Mouse (Mus musculus) mesoderm, embryonic 11.5 days (tissue): ENCODE measurements around the gene Nf1.

Experiments
- DNase-seq: peaks from one replicate; pipeline ENCODE4 v3.0.0-alpha.2; 2012; ENCODE audit warnings: low read depth, low spot score

Nf1 gene

DNA sequence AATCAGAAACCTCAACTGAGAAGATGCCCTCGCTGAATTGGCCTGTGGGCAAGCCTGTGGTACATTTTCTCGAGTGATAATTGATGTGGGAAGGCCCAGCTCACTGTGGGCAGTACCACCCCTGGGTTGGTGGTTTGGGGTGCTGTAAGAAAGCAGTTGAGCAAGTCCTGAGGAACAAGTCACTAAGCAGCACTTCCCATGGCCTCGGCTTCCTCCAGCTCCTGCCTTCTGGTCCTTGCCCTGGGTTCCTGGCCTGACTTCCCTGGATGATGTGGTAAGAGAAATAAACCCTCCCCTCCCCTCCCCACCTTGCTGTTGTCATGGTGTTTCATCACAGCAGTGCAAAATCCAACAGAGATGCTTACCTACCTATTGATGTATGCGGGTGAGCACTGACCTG is 11.4 kb upstream of the Nf1 start:
- no peak for DNase-seq

DNA sequence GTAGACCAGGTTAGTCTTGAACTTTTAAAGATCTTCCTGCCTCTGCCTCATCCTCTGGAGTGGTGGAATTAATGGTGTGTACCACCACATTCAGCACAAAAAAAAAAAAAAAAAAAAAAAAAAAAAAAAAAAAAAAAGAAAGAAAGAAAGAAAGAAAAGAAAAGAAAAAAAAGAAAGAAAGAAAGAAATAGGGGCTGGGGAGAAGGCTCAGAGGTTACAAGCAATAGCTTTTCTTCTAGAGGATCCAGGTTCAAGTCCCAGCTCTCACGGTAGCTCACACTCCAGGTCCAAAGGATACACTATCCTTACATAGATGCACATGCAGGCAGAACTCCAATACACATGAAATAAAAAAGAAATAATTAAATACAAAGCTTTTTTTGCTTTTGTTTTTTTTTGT is 9.9 kb upstream of the Nf1 start:
- DNase-seq: no peak

DNA sequence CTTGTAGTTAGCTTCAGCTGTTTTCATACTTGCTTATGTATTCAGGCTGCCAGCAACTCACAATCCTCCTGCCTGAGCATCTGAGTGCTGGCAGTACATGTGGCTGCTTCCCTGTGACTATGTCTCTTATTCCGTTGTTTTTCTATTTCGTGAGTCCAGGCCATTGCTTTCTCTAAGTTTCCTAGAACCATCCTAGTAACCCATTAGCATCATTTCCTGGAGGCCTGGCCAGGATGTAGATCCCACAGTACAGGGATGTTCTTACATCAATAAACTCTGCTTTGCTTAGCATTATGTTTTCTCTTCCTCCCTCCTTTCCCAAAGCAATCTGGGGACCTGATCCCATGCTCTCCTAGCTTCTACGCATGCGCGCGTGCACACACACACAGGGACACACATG is 4.4 kb upstream of the Nf1 start:
- no peak for DNase-seq

DNA sequence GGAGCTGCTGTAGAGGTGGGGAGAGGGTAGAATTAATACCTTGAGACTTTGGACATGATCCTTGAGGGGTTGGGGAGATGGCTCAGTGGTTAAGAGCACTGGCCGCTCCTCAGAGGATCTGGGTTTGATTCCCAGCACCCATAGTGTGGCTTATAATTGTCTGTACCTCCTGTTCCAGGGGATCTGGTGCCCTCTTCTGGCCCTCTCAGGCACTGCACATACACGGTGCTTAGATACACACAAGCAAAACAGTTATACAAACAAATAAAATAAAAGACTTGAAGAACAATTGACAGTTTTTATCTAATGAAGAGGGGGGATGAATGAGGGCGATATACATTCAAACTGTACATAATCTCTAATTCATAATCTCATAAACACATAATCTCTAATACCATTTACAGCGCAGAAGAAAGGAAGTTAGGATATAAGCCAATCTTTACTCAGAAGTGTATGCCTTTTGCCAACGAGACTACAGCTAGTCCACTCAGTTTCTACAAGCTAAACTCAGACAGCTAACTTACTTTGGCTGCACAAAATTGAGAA is 2.7 kb upstream of the Nf1 start:
- DNase-seq: no peak

DNA sequence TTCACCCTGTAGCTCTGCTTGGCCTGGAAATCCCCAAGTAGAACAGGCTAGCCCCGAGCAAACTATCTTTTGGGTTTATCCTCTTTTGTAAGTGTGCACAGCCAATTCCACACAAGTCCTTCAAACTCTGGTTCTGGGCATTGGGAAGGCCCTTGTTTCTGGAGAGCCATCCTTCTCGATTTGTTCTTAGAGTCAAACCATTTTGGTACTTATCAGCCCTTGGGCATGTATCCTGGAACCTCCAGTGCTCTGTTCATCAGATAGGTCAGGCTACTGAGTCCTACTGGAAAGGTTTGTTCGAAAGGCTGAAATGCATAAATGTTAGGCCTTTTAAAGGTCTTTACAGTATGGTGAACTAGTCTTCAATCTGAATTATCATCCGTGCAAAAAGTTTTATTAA is 872 bp upstream of the Nf1 start:
- no peak for DNase-seq

DNA sequence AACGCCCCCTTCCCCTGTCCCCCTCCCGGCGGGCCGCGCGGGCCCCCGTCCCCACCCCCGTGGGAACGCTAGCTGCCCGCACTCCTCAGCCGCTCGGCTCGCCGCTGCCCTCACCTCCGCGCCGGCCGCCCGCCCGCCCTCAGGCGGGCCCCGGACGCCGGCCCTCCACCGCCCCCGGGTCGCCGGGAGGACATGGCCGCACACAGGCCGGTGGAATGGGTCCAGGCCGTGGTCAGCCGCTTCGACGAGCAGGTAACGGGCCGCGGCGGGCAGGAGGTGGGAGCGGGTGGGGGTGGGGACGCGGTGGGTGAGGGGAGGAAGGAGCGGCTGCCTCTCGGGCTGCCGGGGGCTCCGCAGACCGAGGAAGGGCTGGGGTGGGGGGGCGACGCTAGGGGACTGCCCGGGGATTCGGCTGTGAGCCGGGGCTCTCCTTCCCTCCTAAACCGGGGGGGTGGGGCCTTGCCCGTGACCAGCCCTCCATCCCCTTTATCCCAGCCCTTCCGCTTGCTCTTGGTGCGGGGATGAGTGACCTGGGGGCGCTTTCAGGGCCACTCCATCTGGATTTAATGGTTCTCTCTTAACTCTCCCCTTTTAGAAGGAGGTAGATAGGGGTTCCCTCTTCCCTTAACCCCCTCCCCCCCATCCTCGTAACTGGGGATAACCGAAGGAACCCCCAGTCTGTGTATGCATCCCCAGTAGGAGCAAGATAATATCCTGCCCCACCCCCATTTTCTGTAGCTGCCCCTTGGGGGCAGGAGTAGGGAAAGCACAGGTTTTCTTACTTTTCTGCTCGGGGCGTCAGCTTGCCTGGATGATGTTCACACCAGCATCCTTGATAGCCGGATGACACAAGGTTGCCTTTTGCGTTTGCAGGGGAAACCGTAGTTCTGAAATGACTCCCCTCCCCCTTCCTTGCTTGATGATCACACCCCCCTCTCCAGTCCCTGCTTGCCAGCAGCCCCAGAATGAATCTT is 602 bp downstream of the Nf1 start:
- DNase-seq: peak; percentile 67

DNA sequence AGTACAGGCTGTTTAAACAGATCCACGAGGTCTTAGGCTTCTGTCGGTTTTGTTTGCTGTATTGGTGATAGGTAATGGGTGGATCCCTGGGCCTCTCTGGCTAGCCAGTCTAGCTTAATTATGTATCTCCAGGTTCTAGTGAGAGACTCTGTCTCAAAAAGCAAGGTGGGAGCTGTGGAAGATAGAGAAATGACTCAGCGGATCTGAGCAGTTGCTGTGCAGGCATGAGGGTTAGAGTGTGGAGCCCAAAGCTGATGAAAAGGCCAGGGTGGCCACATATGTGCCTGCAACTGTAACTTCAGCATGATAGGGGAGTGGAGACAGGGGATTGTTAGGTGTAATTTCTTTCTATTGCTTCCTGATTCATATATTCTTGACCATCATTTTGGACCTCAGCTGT is 17.5 kb downstream of the Nf1 start:
- no peak for DNase-seq

DNA sequence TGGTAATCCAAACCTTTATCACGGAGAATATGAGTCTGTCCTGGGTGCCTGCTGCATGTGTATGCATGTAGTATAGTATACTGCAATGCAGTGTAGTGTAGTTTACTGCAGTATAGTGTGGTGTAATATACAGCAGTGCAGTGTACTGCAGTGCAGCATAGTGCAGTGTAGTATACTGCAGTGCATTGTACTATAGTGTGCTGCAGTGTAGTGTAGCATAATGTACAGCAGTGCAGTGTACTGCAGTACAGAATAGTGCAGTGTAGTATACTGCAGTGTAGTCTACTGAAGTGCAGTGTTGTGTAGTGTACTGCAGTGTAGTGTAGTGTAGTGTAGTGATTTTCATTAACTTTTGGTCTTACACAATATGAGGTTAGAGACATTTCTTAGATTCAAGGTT is 17.9 kb downstream of the Nf1 start:
- DNase-seq: no peak

DNA sequence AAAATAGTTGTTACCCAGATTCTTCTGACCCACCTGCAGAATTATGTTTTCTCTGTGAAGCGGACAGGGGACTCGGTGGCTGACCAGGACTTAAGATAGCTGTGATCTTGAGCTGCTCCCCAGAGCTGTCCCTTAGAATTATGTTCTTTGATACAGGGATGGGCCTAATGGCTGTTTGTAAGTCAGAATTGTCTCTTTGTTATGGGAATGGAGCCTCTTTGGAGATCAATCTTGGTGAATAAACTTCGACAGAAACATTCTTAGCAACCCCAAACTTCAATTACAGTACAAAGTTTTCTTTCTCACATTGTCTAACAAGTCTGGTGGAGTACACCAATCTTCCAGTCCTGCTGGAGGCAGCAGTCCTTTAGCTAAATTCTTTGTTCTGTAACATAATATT is 25.5 kb downstream of the Nf1 start:
- DNase-seq: no peak

DNA sequence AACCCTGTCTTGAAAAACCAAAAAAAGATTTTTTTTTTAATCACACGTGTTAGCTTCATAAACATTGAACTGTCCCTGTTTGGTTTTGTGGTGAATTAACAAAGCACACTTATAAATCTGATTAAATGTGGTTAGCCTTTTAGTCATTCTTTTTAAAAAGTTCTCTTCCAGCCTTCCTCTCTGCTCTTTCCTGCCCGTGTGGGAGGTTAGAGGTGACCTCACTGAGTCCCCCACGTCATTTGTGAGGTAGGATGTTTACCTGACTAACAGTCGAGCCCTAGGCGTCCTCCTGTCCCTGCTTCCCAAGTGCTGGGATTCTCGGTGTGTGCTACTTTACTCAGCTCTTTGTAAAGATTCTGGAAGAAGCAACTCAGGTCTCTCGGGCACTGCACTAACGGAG is 26.8 kb downstream of the Nf1 start:
- no peak for DNase-seq

DNA sequence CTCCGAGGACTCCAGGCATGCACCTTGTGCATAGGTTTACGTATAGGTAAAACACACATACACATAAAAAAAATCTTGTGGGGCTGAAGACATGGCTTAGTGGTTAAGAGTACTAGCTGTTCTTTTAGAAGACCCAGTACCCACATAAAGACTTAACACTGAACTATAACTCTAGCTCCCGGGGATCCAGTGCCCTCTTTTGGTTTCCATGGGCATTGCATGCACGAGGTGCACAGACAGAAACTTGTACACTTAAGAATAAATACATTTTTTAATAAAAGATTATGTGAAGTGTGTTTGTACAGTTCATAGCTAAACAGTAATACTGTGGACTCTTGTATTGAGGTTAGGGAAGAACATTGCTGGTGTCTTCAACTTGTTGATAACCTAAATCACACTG is 33.5 kb downstream of the Nf1 start:
- no peak for DNase-seq

DNA sequence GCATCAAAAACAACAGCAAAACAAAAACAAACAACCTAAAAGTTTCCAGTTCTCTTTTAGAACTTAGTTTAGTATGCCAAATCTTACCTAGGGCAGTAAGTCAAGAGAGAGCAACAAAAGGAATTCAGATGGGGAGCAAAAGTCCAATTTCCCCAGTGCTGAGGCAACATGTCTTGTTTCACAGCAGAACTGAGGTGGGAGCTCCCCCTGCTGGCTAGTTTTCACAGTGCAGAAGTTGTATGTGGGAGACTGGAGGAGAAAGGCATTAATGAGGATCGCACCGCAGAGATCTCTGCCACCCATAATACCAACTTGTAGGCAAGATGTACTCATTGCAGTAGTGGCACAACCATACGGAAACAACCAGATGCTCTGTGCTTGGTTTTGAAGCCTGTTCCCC is 58.8 kb downstream of the Nf1 start:
- peak; percentile 88 for DNase-seq

DNA sequence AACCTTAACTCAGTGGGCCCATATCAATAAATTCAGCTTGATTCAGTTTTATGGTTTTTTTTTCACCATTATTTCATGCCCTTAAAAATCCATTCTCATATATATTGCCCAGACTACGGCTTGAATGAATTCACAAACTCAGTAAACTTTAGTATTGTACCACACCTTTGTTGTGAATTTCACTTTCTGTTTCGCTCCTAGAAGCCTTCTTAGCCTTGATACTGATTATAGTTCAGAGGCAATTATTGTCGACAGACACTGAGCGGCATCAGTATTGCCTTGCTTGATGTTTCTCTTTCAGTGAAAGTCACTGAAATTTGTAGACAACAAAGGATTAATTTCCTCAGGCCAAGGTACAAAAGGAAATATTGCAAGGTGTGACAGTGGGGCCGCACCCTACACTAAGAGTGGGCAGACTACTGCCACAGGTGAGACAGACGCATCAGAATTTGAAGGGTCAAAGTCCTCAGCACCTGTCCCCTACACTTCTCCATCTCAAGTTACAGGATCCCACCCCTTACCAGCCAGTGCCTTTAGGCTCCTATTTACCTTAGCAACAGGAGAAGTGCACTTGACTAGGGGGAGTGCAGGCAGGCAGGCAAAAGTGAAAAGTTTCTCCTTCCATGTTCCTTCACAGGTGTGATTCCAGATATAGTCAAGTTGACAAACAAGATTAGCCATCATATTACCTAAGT is 64.3 kb downstream of the Nf1 start:
- DNase-seq: no peak

DNA sequence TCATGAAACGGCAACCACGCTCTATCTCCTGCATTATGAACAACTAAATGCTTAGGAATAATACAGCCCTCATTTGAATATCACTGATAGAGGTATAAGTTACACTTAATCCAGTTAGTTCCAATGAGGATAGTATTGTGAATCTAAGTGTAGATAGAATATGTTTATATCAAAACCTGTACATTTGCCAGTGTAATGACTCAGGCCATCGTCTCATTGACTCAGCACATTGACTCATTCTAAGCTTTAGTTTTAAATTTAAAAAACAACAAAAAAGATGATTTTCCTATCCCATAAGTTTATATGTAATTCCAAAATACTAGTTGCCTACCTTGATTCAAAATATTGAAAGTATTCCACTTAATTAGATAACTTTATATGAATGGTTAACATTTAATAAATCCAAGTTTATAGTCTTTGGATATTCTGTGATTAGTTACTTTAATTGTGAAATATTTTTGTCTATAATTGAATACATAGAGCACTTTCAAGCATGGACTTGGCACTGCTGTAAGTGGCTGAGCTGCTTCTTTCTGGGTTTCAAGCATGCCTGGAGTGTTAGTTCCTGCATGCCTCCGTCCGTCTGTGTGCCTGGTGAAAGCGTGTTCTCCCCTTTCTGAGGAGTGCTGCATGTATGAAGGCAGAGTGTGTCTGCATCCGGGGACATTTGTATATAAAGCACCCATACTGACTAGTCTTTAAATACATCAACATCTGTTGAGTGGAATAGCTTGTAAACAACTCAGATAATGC is 74.4 kb downstream of the Nf1 start:
- DNase-seq: no peak

DNA sequence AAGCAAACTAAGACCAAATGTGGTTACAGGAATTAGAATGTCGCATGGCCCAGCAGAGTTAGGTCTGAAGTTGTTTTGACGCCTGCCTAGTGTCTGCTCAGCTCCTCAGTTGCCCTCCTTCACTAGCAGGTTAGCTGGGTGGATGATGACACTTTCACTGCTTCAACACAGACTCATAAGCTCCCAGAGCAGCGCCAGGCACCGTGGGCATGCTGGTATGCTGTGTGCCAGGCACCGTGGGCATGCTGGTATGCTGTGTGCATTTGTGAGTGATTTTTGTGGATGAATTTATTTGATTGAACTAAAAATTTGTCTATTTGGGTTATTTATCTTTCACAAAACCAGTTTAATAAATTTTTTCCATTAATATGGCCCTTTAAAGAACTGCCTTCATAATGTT is 83.0 kb downstream of the Nf1 start:
- no peak for DNase-seq

DNA sequence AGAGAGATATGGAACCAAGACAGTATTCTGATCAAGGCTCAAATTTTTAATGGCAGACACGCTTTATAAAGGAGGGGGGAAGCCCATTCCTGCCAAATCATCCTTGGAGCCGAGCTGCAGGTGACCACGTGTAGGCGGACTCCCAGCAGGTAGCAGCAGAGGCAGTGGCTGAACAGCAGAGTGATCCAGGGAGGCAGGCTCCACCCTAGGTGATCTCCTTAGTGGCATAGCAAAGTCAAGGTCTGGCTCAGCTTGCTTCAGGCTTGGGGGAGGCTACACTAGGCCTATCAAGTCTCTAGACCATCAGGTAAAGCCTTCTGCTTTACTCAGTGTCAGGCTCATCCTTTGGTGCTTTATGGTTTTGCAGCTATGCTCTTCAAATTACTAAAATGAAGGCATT is 87.1 kb downstream of the Nf1 start:
- no peak for DNase-seq

DNA sequence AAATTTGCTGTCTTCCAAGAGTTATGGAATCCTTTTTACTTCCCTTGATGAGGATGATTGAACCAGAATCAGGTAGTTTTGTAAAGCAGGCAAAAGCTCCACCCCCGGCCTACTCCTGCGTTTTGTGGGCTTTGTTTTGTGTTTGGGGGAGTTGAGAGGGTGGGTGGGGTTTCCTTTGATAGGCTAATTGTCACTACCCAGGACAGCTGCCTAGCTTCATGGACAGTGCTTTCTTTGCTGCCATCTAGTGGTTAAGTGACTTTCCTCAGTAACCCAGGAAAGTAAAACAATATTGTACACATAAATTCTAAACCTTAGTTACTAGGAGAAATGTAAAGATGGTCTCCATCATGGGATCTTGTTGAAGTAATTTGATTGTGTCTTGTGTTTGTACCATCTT is 88.1 kb downstream of the Nf1 start:
- peak; percentile 69 for DNase-seq

DNA sequence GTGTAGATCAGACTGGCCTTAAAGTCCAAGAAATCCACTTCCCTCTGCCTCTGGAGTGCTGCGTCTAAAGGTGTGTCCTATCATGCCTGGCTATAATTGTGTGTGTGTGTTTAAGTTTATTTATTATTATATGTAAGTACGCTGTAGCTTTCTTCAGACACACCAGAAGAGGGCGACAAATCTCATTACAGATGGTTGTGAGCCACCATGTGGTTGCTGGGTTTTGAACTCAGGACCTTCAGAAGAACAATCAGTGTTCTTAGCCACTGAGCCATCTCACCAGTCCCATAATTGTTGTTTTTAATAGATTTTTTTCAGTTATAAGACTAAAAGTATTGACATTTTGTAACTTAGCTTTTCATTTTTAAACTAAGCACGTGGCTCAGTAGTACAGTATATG is 95.8 kb downstream of the Nf1 start:
- DNase-seq: no peak

DNA sequence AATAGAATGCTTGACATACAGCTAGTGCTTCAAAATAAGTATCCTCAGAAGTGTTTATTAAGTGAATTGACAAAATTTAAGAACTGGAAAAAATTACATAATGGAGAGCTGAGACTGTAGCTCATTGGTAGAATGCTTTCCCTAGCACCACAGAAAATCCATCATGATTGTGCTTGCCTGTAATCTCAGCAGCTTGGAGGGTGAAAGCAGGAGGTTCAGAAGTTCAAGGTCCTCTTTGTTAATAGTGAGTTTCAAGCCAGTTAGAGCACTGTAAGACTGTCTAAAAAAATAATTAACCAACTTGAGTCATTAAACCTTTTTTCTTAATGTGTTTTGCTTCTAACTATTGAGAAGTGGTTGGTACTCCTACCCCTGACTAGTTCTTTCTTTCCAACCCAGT is 108.9 kb downstream of the Nf1 start:
- DNase-seq: no peak

DNA sequence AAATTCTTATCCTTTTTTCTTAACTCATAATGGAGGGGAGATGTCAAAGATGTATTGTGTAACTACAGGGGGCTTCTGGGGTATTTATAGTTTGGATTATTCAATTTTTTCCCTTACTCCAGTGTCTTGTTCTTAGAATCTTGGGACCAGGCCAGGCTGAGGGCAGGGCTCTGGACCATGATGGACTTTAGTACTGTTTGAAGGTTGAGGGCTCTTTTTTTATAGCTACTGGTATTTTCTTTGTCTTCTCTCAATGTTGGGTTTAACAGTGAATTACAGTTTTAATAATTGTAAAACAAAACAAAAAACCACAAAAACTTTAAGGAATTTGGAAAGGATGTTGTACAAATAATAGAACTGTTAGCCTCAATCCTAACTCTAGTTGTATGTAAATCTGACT is 113.5 kb downstream of the Nf1 start:
- DNase-seq: no peak

DNA sequence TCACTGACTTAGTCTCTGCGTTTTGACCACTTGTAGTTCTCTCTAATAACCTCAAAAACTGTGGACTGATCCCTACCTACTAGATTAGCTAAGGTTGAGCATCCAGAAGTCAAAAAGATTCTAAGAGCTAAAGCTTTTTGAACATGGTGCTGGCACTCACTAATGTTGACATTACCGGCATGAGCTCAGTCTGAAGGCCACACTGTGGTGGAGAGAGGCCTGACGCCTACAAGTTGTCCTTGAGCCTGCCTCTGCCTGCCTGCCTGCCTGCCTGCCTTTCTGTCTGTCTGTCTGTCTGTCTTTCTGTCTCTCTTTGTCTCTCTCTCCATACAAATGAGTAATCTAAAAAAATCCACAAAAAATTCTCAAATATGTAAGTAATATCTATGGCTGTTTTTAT is 118.4 kb downstream of the Nf1 start:
- no peak for DNase-seq

DNA sequence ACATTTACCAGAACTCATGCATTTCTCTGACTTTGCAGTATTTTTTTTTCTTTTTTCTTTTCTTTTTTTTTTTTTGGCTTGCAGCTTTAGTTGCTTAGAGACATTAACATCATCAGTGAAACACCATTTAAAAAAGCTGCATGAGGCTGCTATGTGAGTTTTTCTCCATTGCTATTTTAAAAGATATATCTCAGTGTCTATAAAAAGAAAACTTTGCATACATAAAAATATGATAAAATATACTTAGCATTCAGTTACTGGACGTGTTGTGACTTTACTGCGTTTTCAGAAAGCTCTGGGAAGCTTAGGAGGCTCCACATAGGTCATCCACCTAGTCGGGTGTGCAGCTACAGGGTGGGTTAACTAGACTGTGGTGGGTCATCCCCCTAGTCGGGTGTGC is 120.4 kb downstream of the Nf1 start:
- no peak for DNase-seq
